Mouse (Mus musculus) hindbrain, embryonic 11.5 days (tissue): ENCODE results near the gene Cdc73. TPM values are rescaled to one million over a fixed set of nuclear protein-coding genes. Genes with fewer than 3 reads are reported as not detected.

Source experiments
- polyA plus RNA-seq: library from polyadenylated mRNA; unstranded; fragments of >200 nt; fragmentation: Nextera tagmentation; extraction: Ambion mirVana; gene quantifications from 2 replicates; pipeline ENCODE4 v1.2.1, GENCODE M21; 2014

The Cdc73 gene
- polyA plus RNA-seq, 1 experiment from 2014 or later = 25.8 TPM

Other genes with a start within 250 kb of the Cdc73 start
- gene B3galt2, start 62.2 kb downstream of the Cdc73 start, polyA plus RNA-seq = 1.2 and 2.1 TPM in 2 replicates
- 73.1 and 76.9 TPM in 2 replicates for gene Glrx2, start 13.4 kb upstream of the Cdc73 start, polyA plus RNA-seq
- 37.5 and 41.0 TPM in 2 replicates for gene Trove2, start 74.2 kb upstream of the Cdc73 start, polyA plus RNA-seq
- 74.6 and 74.9 TPM in 2 replicates for gene Uchl5, start 74.4 kb upstream of the Cdc73 start, polyA plus RNA-seq